Mouse (Mus musculus) CH12.LX (cell line): ENCODE data around the gene Tmem185b. TPM values are rescaled to one million over a fixed set of nuclear protein-coding genes. Genes with fewer than 3 reads are reported as not detected.

Source experiments
- DNase-seq: peaks from one replicate; pipeline ENCODE4 v3.0.0-alpha.2; 2013; ENCODE audit errors: extremely low read depth
- H3K27ac ChIP-seq: 2 replicates; pipeline ENCODE4 v1.5.1; 2012; ENCODE audit warnings: low read depth, mild to moderate bottlenecking, control low read depth, moderate library complexity; ENCODE audit not compliant: insufficient read depth
- H3K27me3 ChIP-seq: replicated peaks from 2 replicates; pipeline ENCODE3; 2012; ENCODE audit warnings: inconsistent platforms
- H3K36me3 ChIP-seq, 2 experiments: replicated peaks in 1 of 2; 2 replicates each; pipeline versions ENCODE3 to v1.6.1; 2012; ENCODE audit warnings: inconsistent platforms in 1 of 2, low read length in 1 of 2, mild to moderate bottlenecking in 1 of 2, mixed read lengths in 1 of 2, moderate library complexity in 1 of 2; ENCODE audit not compliant: control insufficient read depth in 1 of 2, insufficient read depth in 1 of 2
- H3K4me1 ChIP-seq, 2 experiments: 2 replicates each; pipeline ENCODE4 v1.6.1; 2012; ENCODE audit warnings: inconsistent platforms in 1 of 2, moderate library complexity in 1 of 2; ENCODE audit not compliant: insufficient read depth in 2 of 2, control insufficient read depth in 1 of 2
- H3K4me2 ChIP-seq: 2 replicates; pipeline ENCODE4 v1.6.1; 2012; ENCODE audit warnings: low read depth, mild to moderate bottlenecking, control low read depth; ENCODE audit not compliant: poor library complexity, insufficient read depth, severe bottlenecking
- H3K4me3 ChIP-seq, 3 experiments: fragments of 150-350 bp in 1 of 3; sonication (generic) in 1 of 3; replicated peaks in 1 of 3; 2 replicates each; pipeline versions ENCODE3 to v1.5.1; 2011 to 2012; ENCODE audit warnings: low read depth in 2 of 3, low read length in 2 of 3, mild to moderate bottlenecking in 2 of 3, moderate library complexity in 2 of 3, control low read depth in 1 of 3, improper control_type of control experiment in 1 of 3, inconsistent platforms in 1 of 3, mixed read lengths in 1 of 3; ENCODE audit not compliant: poor library complexity in 1 of 3
- H3K79me2 ChIP-seq: replicated peaks from 2 replicates; pipeline ENCODE4 v1.6.1; 2012; ENCODE audit warnings: mild to moderate bottlenecking, moderate library complexity; ENCODE audit not compliant: control insufficient read depth, poor library complexity, insufficient read depth, severe bottlenecking; ENCODE audit errors: extremely low read depth
- H3K9ac ChIP-seq: 2 replicates; pipeline ENCODE4 v1.6.1; 2012; ENCODE audit warnings: low read depth, mild to moderate bottlenecking, control low read depth, moderate library complexity; ENCODE audit not compliant: insufficient read depth
- H3K9me3 ChIP-seq: replicated peaks from 2 replicates; pipeline ENCODE3; 2012; ENCODE audit warnings: low read length, inconsistent platforms, mixed read lengths
- BHLHE40 ChIP-seq: IDR thresholded peaks from 2 replicates; pipeline ENCODE4 v1.6.1; 2011; ENCODE audit warnings: mild to moderate bottlenecking, low read depth, low read length, improper control_type of control experiment
- ELF1 ChIP-seq: IDR thresholded peaks from 2 replicates; pipeline ENCODE4 v1.6.1; 2014; ENCODE audit warnings: low read depth, mild to moderate bottlenecking, inconsistent platforms, low read length, improper control_type of control experiment
- EP300 ChIP-seq: IDR thresholded peaks from 2 replicates; pipeline ENCODE4 v1.6.1; 2011; ENCODE audit warnings: low read length, improper control_type of control experiment
- MAFK ChIP-seq: IDR thresholded peaks from 2 replicates; pipeline ENCODE4 v1.6.1; 2011; ENCODE audit warnings: low read length, improper control_type of control experiment; ENCODE audit not compliant: insufficient replicate concordance
- MAX ChIP-seq: IDR thresholded peaks from 2 replicates; pipeline ENCODE4 v1.6.1; 2011; ENCODE audit warnings: low read length, improper control_type of control experiment
- MAZ ChIP-seq: IDR thresholded peaks from 2 replicates; pipeline ENCODE4 v1.6.1; 2012; ENCODE audit warnings: low read depth, mild to moderate bottlenecking, inconsistent platforms, low read length, improper control_type of control experiment, moderate library complexity
- MEF2A ChIP-seq: IDR thresholded peaks from 2 replicates; pipeline ENCODE4 v1.6.1; 2014; ENCODE audit warnings: low read depth, mild to moderate bottlenecking, inconsistent platforms, low read length, improper control_type of control experiment, borderline replicate concordance
- MXI1 ChIP-seq: IDR thresholded peaks from 2 replicates; pipeline ENCODE4 v1.6.1; 2011; ENCODE audit warnings: mild to moderate bottlenecking, low read depth, low read length, improper control_type of control experiment
- PAX5 ChIP-seq: IDR thresholded peaks from 2 replicates; pipeline ENCODE4 v1.6.1; 2012; ENCODE audit warnings: low read length, inconsistent platforms, mixed read lengths
- POLR2AphosphoS2 ChIP-seq: IDR thresholded peaks from 2 replicates; pipeline ENCODE4 v1.6.1; 2011; ENCODE audit warnings: low read depth, low read length, improper control_type of control experiment
- RAD21 ChIP-seq: IDR thresholded peaks from 2 replicates; pipeline ENCODE4 v1.6.1; 2011; ENCODE audit warnings: low read depth, mild to moderate bottlenecking, low read length, improper control_type of control experiment, moderate library complexity
- RCOR1 ChIP-seq: conservative IDR thresholded peaks from 2 replicates; pipeline ENCODE4 v1.6.1; 2012; ENCODE audit warnings: low read depth, mild to moderate bottlenecking, inconsistent platforms, low read length, improper control_type of control experiment
- TCF12 ChIP-seq: IDR thresholded peaks from 2 replicates; pipeline ENCODE4 v1.6.1; 2014; ENCODE audit warnings: low read depth, mild to moderate bottlenecking, inconsistent platforms, low read length, improper control_type of control experiment
- USF2 ChIP-seq: conservative IDR thresholded peaks from 2 replicates; pipeline ENCODE4 v1.6.1; 2011; ENCODE audit warnings: low read depth, low read length, improper control_type of control experiment
- ZKSCAN1 ChIP-seq: IDR thresholded peaks from 2 replicates; pipeline ENCODE4 v1.6.1; 2012; ENCODE audit warnings: low read depth, inconsistent platforms, low read length, improper control_type of control experiment, borderline replicate concordance
- ZMIZ1 ChIP-seq: IDR thresholded peaks from 2 replicates; pipeline ENCODE4 v1.6.1; 2012; ENCODE audit warnings: low read depth, mild to moderate bottlenecking, inconsistent platforms, low read length, improper control_type of control experiment
- dilution Hi-C: fragments of 300-500 bp; cut with MboI; formaldehyde crosslinking; loops from 2 replicates; pipeline ENCODE4 v1.14.3; 2020; ENCODE audit warnings: low sequenced_read_pairs; ENCODE audit not compliant: extremely low pct_unique_long_range_greater_than_20kb, extremely low pct_ligation_motif_present
- in situ Hi-C: fragments of 300-500 bp; cut with MboI; formaldehyde crosslinking; loops from 3 replicates; pipeline ENCODE4 v1.14.3; 2019; ENCODE audit warnings: low sequenced_read_pairs, low pct_ligation_motif_present, low pct_unique_long_range_greater_than_20kb, mixed read lengths
- polyA plus RNA-seq: library from polyadenylated mRNA; unstranded; fragments of >175 nt; gene quantifications from 2 replicates; pipeline ENCODE4 v1.2.1, GENCODE M21; 2012; ENCODE audit warnings: low read depth; ENCODE audit not compliant: insufficient read length
- total RNA-seq, 2 experiments: library from RNA; depleted of rRNA; stranded (reverse); fragments of 300-350 nt in 1 of 2; fragments of >200 nt in 1 of 2; gene quantifications; 2 replicates each; pipeline ENCODE4 v1.2.3; 2012 to 2014

The Tmem185b gene
- total and polyA plus RNA-seq, 3 experiments = 11.7 to 14.9 (median 13.4) TPM

DNA sequence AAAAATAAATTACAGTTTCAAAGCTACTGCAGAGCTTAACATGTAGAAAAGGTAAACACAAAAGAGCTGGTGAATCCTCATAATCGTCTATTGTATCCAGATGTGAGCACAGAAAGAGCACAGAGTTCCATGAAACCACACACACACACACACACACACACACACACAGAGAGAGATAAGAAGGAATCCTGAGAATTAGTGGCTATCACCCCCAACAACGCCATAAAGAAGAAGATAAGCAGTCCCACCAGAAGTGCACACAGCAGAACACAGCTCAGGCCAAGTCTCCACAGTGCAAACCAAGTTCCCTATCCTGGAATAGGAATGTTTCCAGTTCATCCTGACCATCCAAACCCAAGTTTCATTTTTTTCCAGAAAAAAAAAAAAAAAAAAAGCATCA lies 19.2 kb downstream of the Tmem185b start:
- Histone ChIP-seq H3K27me3 (no peaks in the 10 kb centered on the region), H3K4me1 (no peaks in the 10 kb centered on the region), H3K9me3 (no peaks in the 10 kb centered on the region), H3K27ac (no peak overlapping the region)
- DNase-seq = no peak
- TF ChIP-seq TCF12 (no peak), MAFK (no peak), RAD21 (no peak), MEF2A (no peak), MAZ (no peak), ZMIZ1 (no peak), RCOR1 (no peak), MXI1 (no peak), POLR2AphosphoS2 (no peak), PAX5 (no peak), ZKSCAN1 (no peak), ELF1 (no peak), BHLHE40 (no peak)
- TF ChIP-seq, all 38 proteins: peak for 0
- Histone ChIP-seq H3K4me3 (no peak overlapping the region), H3K36me3 (peaks cover 0 to 2% of the 10 kb centered on the region in 2 experiments), H3K79me2 (no peaks in the 10 kb centered on the region), H3K4me2 (no peak overlapping the region), H3K9ac (no peak overlapping the region)
- dilution Hi-C loops = no loop called here
- in situ Hi-C loops = no loop called here

- no peaks in the 10 kb centered on the region for H3K9me3 ChIP-seq
- no peak overlapping the region for H3K27ac ChIP-seq
- no peak overlapping the region for H3K9ac ChIP-seq
- DNase-seq = no peak
- no peaks in the 10 kb centered on the region for H3K27me3 ChIP-seq
- TF ChIP-seq RCOR1 (no peak), EP300 (no peak), USF2 (no peak), BHLHE40 (no peak), MAX (no peak), ELF1 (no peak)
- TF ChIP-seq, all 38 proteins: peak for 0
- in situ Hi-C loops (no loop called here), dilution Hi-C loops (no loop called here)
- Histone ChIP-seq H3K4me2 (no peak overlapping the region), H3K36me3 (peaks cover 0 to 2% of the 10 kb centered on the region in 2 experiments), H3K79me2 (no peaks in the 10 kb centered on the region), H3K4me1 (no peaks in the 10 kb centered on the region), H3K4me3 (no peak overlapping the region)
Measured at GRCm38 (mm10) chr1:119545671-119546070, 19.7 kb downstream of the Tmem185b start.
